Mouse (Mus musculus) forebrain, embryonic 11.5 days (tissue): ENCODE measurements around the gene Dpp4. TPM values are rescaled to one million over a fixed set of nuclear protein-coding genes. Genes with fewer than 3 reads are reported as not detected.

Source experiments
- ATAC-seq: fragments of 200-750 bp; cut with Nextera tagmentation; replicated peaks from 2 replicates; pipeline ENCODE4 v1.8.0; 2017; ENCODE audit warnings: moderate TSS enrichment; ENCODE audit not compliant: low FRiP score
- DNase-seq: peaks from one replicate; pipeline ENCODE4 v3.0.0-alpha.2; 2017; ENCODE audit warnings: low spot score
- H3K27ac ChIP-seq: fragments of 300-500 bp; sonication (generic); 2 replicates; pipeline ENCODE4 v1.5.1; 2014; ENCODE audit warnings: low read depth, low read length
- H3K27me3 ChIP-seq: fragments of 300-500 bp; sonication (generic); 2 replicates; pipeline ENCODE4 v1.6.1; 2014; ENCODE audit warnings: mild to moderate bottlenecking, low read length, mixed read lengths; ENCODE audit not compliant: control insufficient read depth, insufficient read depth
- H3K36me3 ChIP-seq: fragments of 300-500 bp; sonication (generic); 2 replicates; pipeline ENCODE4 v1.6.1; 2014; ENCODE audit warnings: mild to moderate bottlenecking, low read length, moderate library complexity, mixed read lengths; ENCODE audit not compliant: control insufficient read depth, insufficient read depth
- H3K4me1 ChIP-seq: fragments of 300-500 bp; sonication (generic); replicated peaks from 2 replicates; pipeline ENCODE4 v1.6.1; 2014; ENCODE audit warnings: low read length, mixed read lengths; ENCODE audit not compliant: control insufficient read depth, insufficient read depth
- H3K4me2 ChIP-seq: fragments of 300-500 bp; sonication (generic); 2 replicates; pipeline ENCODE4 v1.6.1; 2014; ENCODE audit warnings: low read depth, mild to moderate bottlenecking, low read length, moderate library complexity, mixed read lengths; ENCODE audit not compliant: severe bottlenecking
- H3K4me3 ChIP-seq: fragments of 300-500 bp; sonication (generic); 2 replicates; pipeline ENCODE4 v1.5.1; 2014; ENCODE audit warnings: low read depth, low read length
- H3K9ac ChIP-seq: fragments of 300-500 bp; sonication (generic); 2 replicates; pipeline ENCODE4 v1.6.1; 2014; ENCODE audit warnings: low read length
- H3K9me3 ChIP-seq: fragments of 300-500 bp; sonication (generic); 2 replicates; pipeline ENCODE4 v1.6.1; 2016; ENCODE audit warnings: low read length, mixed read lengths; ENCODE audit not compliant: control insufficient read depth
- WGBS: fragments of 180-500 bp; shearing (Covaris S2); extraction: QIAGEN DNeasy Blood & Tissue Kit; methylation state at CpG from one replicate; pipeline ENCODE4 v1.1.7; 2014; 5-methylcytosine and 5-hydroxymethylcytosine counted together
- polyA plus RNA-seq: library from polyadenylated mRNA; unstranded; fragments of >200 nt; fragmentation: Nextera tagmentation; extraction: Ambion mirVana; gene quantifications from 2 replicates; pipeline ENCODE4 v1.2.1, GENCODE M21; 2014

Dpp4 gene
- polyA plus RNA-seq, 1 experiment from 2014 or later: 0.57 TPM

- DNase-seq (no peak), ATAC-seq (no peak)
- Histone ChIP-seq H3K9ac (no peak overlapping the region), H3K9me3 (no peaks in the 10 kb centered on the region), H3K27me3 (no peaks in the 10 kb centered on the region), H3K4me3 (no peak overlapping the region), H3K4me2 (no peak overlapping the region), H3K4me1 (no peaks in the 10 kb centered on the region), H3K36me3 (no peaks in the 10 kb centered on the region), H3K27ac (no peak overlapping the region)
- 92% methylated on average over 4 of the region's 4 CpGs for WGBS
These were observed 28.8 kb downstream of the Dpp4 start for GRCm38 (mm10) chr2:62383196-62383595.

- Histone ChIP-seq H3K9ac (no peak overlapping the region), H3K27me3 (no peaks in the 10 kb centered on the region), H3K27ac (no peak overlapping the region), H3K4me2 (no peak overlapping the region), H3K4me3 (no peak overlapping the region), H3K9me3 (no peaks in the 10 kb centered on the region), H3K36me3 (no peaks in the 10 kb centered on the region), H3K4me1 (no peaks in the 10 kb centered on the region)
- no peak for ATAC-seq
- 73% methylated on average over 5 of the region's 5 CpGs for WGBS
- DNase-seq: no peak
These were observed 29.6 kb downstream of the Dpp4 start for GRCm38 (mm10) chr2:62382440-62382839.

- Histone ChIP-seq H3K27ac (no peak overlapping the region), H3K9me3 (no peaks in the 10 kb centered on the region), H3K36me3 (no peaks in the 10 kb centered on the region), H3K4me1 (no peaks in the 10 kb centered on the region), H3K9ac (no peak overlapping the region), H3K4me3 (no peak overlapping the region), H3K27me3 (no peaks in the 10 kb centered on the region), H3K4me2 (no peak overlapping the region)
- ATAC-seq (no peak), DNase-seq (no peak)
- WGBS: 81% methylated on average over 6 of the region's 6 CpGs
These were observed 30.3 kb downstream of the Dpp4 start for GRCm38 (mm10) chr2:62381756-62382155.

GRCm38 (mm10) chr2:62373692-62374091, 38.3 kb downstream of the Dpp4 start:
- no peak overlapping the region for H3K4me2 ChIP-seq
- no peak overlapping the region for H3K27ac ChIP-seq
- H3K9ac ChIP-seq: no peak overlapping the region
- H3K9me3 ChIP-seq: no peaks in the 10 kb centered on the region
- ATAC-seq: no peak
- no peaks in the 10 kb centered on the region for H3K36me3 ChIP-seq
- H3K4me1 ChIP-seq: no peaks in the 10 kb centered on the region
- DNase-seq: no peak
- H3K4me3 ChIP-seq: no peak overlapping the region
- 81% methylated on average over 11 of the region's 11 CpGs for WGBS
- no peaks in the 10 kb centered on the region for H3K27me3 ChIP-seq

- Histone ChIP-seq H3K9ac (no peak overlapping the region), H3K9me3 (no peaks in the 10 kb centered on the region), H3K27ac (no peak overlapping the region), H3K4me1 (no peaks in the 10 kb centered on the region), H3K36me3 (no peaks in the 10 kb centered on the region), H3K4me3 (no peak overlapping the region), H3K4me2 (no peak overlapping the region), H3K27me3 (no peaks in the 10 kb centered on the region)
- DNase-seq (no peak), ATAC-seq (no peak)
- 83% methylated on average over 2 of the region's 2 CpGs for WGBS
These were observed 42.0 kb downstream of the Dpp4 start for GRCm38 (mm10) chr2:62370048-62370447.

- H3K4me1 ChIP-seq: no peaks in the 10 kb centered on the region
- ATAC-seq: no peak
- H3K27me3 ChIP-seq: no peaks in the 10 kb centered on the region
- 88% methylated on average over 5 of the region's 5 CpGs for WGBS
- no peak overlapping the region for H3K27ac ChIP-seq
- DNase-seq: no peak
- H3K36me3 ChIP-seq: no peaks in the 10 kb centered on the region
- H3K4me3 ChIP-seq: no peak overlapping the region
- H3K4me2 ChIP-seq: no peak overlapping the region
- H3K9me3 ChIP-seq: no peaks in the 10 kb centered on the region
- H3K9ac ChIP-seq: no peak overlapping the region
These were observed 43.5 kb downstream of the Dpp4 start for GRCm38 (mm10) chr2:62368349-62369053.

GRCm38 (mm10) chr2:62363606-62364005, 48.4 kb downstream of the Dpp4 start:
- Histone ChIP-seq H3K9ac (no peak overlapping the region), H3K4me1 (no peaks in the 10 kb centered on the region), H3K4me3 (no peak overlapping the region), H3K27ac (no peak overlapping the region), H3K27me3 (no peaks in the 10 kb centered on the region), H3K4me2 (no peak overlapping the region), H3K9me3 (no peaks in the 10 kb centered on the region), H3K36me3 (no peaks in the 10 kb centered on the region)
- ATAC-seq (no peak), DNase-seq (no peak)
- 90% methylated on average over 4 of the region's 4 CpGs for WGBS

GRCm38 (mm10) chr2:62362211-62362610, 49.8 kb downstream of the Dpp4 start:
- Histone ChIP-seq H3K4me3 (no peak overlapping the region), H3K27ac (no peak overlapping the region), H3K4me1 (no peaks in the 10 kb centered on the region), H3K9ac (no peak overlapping the region), H3K4me2 (no peak overlapping the region), H3K9me3 (no peaks in the 10 kb centered on the region), H3K27me3 (no peaks in the 10 kb centered on the region), H3K36me3 (no peaks in the 10 kb centered on the region)
- 94% methylated on average over 9 of the region's 9 CpGs for WGBS
- ATAC-seq: no peak
- no peak for DNase-seq

- WGBS: 84% methylated on average over 3 of the region's 3 CpGs
- Histone ChIP-seq H3K27me3 (no peaks in the 10 kb centered on the region), H3K9me3 (no peaks in the 10 kb centered on the region), H3K27ac (no peak overlapping the region), H3K4me2 (no peak overlapping the region), H3K4me3 (no peak overlapping the region), H3K4me1 (no peaks in the 10 kb centered on the region), H3K9ac (no peak overlapping the region), H3K36me3 (no peaks in the 10 kb centered on the region)
- DNase-seq: no peak
- no peak for ATAC-seq
These were observed 50.5 kb downstream of the Dpp4 start for GRCm38 (mm10) chr2:62361514-62361913.
